Mouse (Mus musculus): ENCODE measurements around the gene Ipo7.

DNA sequence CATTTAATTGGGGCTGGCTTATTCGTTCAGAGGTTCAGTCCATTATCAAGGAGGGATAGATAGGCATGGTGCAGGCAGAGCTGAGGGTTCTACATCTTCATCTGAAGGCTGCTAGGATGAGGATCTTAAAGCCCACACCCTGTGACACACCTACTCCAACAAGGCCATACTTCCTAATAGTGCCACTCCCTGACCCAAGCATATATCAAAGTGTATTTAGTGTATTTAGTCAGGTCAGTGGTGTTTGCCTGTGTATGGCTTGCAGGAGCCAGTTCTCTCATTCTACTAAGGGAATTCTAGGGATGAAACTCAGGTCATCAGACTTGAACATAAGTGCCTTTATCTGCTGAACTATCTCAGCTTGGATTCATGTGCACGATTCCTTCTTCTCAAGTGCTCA, 51.0 kb downstream of the Ipo7 start:
- TF ChIP-seq POLR2A (IDR thresholded peaks at IDR 0.05; ENCODE audit: borderline replicate concordance, low read depth, low read length) (no peak), CTCF (IDR thresholded peaks at IDR 0.05; ENCODE audit: low read depth, low read length) (no peak)

All from bone marrow macrophage, adult 2 months (primary cell).